Comparison of ENCODE assay signal across 8 mouse cellular contexts in the genomic region with DNA sequence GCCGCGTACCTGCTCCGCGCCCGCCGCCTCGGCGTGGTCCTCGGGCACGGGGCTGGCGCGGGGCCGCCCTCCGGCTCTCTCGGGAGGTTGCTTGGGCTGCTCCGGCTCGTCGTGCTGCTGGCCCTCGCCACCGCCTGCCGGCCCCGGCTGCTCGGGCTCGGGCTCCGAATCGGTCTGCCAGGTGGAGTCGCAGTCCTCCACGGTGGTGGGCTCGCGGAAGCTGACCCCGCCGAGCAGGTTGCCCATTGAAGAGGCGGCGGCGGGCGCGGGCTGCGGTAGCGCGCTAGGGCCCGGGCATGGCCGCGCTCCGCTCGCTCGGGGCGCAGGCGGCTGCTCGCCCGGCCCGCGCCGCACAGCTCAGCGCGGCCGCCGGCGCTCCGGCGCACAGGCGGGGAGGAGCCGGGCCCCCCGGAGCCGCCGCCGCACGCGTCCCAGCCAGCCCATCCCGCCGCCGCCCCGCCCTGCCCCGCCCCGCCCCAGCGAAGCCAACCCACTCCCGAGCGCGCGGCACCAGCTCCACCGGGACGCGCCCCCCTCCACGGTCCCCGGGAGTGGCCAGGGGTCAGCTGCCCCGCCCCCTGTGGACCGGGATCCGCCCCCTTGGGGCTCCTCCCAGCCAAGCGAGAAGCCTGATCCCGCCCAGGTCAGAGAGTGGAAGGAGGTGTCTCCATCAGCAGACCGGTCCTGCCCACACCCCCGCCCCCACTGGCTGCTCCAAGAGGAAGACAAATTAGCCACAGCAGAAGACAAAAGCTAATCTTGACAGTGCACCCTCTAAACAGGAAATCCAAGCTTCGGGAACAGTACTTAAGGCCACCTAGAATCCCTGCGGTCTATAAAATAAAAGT. TPM values are rescaled to one million over a fixed set of nuclear protein-coding genes. Genes with fewer than 3 reads are reported as not detected.
DNase-seq lines count a peak whose midpoint lies in the region; ATAC-seq lines count a peak whose summit lies in the region.

No protein-coding gene starts in this region.

- H3K4me1 ChIP-seq in lung, embryonic 16.5 days (replicated peaks; ENCODE audit: control insufficient read depth, insufficient read depth, low read length): peaks cover 8% of the 10 kb centered on the region; the same call in 1 of the 2 replicates

- peak overlapping the region; percentile 81 for H3K9ac ChIP-seq in lung, embryonic 16.5 days (ENCODE audit: low read length)

- under 1% methylated on average over 38 of the region's 93 CpGs for WGBS in lung, embryonic 16.5 days

- H3K27me3 ChIP-seq in lung, embryonic 16.5 days (ENCODE audit: control insufficient read depth, insufficient read depth, low read depth, low read length): no peaks in the 10 kb centered on the region

- H3K4me3 ChIP-seq in lung, embryonic 16.5 days (ENCODE audit: low read length): peak overlapping the region; percentile 80

- DNase-seq in MEL-GATA-1-ER (ENCODE audit: extremely low read depth, low read depth): peak; percentile 91
- peak; percentile 99 for DNase-seq in cerebellum, adult 8-10 months
- DNase-seq in forelimb bud, embryonic 11.5 days (ENCODE audit: low read depth, low spot score): peak; percentile 91
- DNase-seq in layer of hippocampus, adult 9-10 months (ENCODE audit: low spot score): peak; percentile 83
- peak; percentile 89 for DNase-seq in ovary, postnatal 10 days (ENCODE audit: low spot score)
- DNase-seq in thymus, postnatal 10 days (ENCODE audit: low spot score in 2 of 2): peak; percentile 59 to 65

- peak overlapping the region; percentile 95 for H3K4me2 ChIP-seq in lung, embryonic 16.5 days (ENCODE audit: low read depth, low read length)

- H3K9me3 ChIP-seq in lung, embryonic 16.5 days (ENCODE audit: control insufficient read depth, low read length): no peaks in the 10 kb centered on the region

- H3K36me3 ChIP-seq in lung, embryonic 16.5 days (ENCODE audit: control insufficient read depth, insufficient read depth, low read length): no peaks in the 10 kb centered on the region

- H3K27ac ChIP-seq in lung, embryonic 16.5 days (ENCODE audit: low read length): peak overlapping the region; percentile 80

- peak; percentile 90 to 93 for ATAC-seq in hematopoietic stem cell, adult 5-6 weeks (replicated peaks in 1 of 2; ENCODE audit: insufficient read depth in 1 of 2, low FRiP score in 2 of 2, low TSS enrichment in 1 of 2, low read depth in 1 of 2, poor library complexity in 2 of 2, severe bottlenecking in 2 of 2)
- ATAC-seq in lung, embryonic 16.5 days (ENCODE audit: low read depth): peak; percentile 98

RNA-seq across cellular contexts. Expression of a gene that starts 14.5 kb away (rescaled TPM):
- 54.9 and 63.3 TPM in 2 replicates for total RNA-seq in hematopoietic stem cell, adult 5-6 weeks (2017)
- polyA plus RNA-seq in lung, embryonic 16.5 days (2015; fragmentation: Nextera tagmentation; extraction: Ambion mirVana): 5.8 and 7.0 TPM in 2 replicates

Comparison
In these comparisons a context has a peak if more than half of its experiments do, and no peak if none do; other contexts are left out.
1. Peak in every context shown above with its lines: DNase-seq, ATAC-seq, H3K4me3 ChIP-seq and H3K27ac ChIP-seq.